Comparison of ENCODE assay signal across 19 mouse cellular contexts in genomic region chr8:89476930-89477329, GRCm38 (mm10).
DNase-seq lines count a peak whose midpoint lies in the region; ATAC-seq and TF ChIP-seq lines count a peak whose summit lies in the region.
"Had no signal": no experiment of that assay in that cellular context is flagged by ENCODE, and none has a peak within 500 bp of the region (broad histone marks: within the 10 kb centered on the region; RNA-seq: fewer than 3 reads in every experiment).

No protein-coding gene starts in this region.

- peaks cover 13% of the 10 kb centered on the region for H3K4me1 ChIP-seq in forebrain, embryonic 15.5 days
- no peaks in the 10 kb centered on the region for H3K4me1 ChIP-seq in intestine, postnatal 0 days (replicated peaks; ENCODE audit: control insufficient read depth, insufficient read depth, low read length)
- H3K4me1 ChIP-seq: liver, embryonic 12.5 days had no signal

- peak; percentile 53 to 74 for DNase-seq in cerebellum, postnatal 10 days
- no peak for DNase-seq in cerebellum, postnatal 36 days
- DNase-seq in left cerebral cortex, postnatal 4 days, result peak; percentile 79
- DNase-seq in left cerebral cortex, postnatal 10 days (ENCODE audit: extremely low spot score in 1 of 2, low spot score in 2 of 2), result no peak
- peak; percentile 12 to 30 for DNase-seq in layer of hippocampus, postnatal 14 days (ENCODE audit: low spot score in 2 of 2)
- no peak for DNase-seq in yolk sac, embryonic 10.5 days (ENCODE audit: low spot score)
- DNase-seq: adrenal gland, postnatal 25 days; gastrocnemius, adult 2 months; heart, adult 2 months; spleen, adult 18-20 months; thymus, postnatal 25 days had no signal

- H3K4me3 ChIP-seq in forebrain, embryonic 15.5 days, result no peak overlapping the region
- H3K4me3 ChIP-seq in intestine, postnatal 0 days (ENCODE audit: low read depth, low read length), result no peak overlapping the region
- H3K4me3 ChIP-seq: embryonic facial prominence, embryonic 10.5 days; erythroblast, embryonic 14.5 days; gastrocnemius, adult 2 months; heart, adult 2 months; kidney, embryonic 15.5 days; liver, embryonic 12.5 days; myocyte had no signal

- intact Hi-C loops in left cerebral cortex, postnatal 4 days (cut with DNase I), result no loop called here
- intact Hi-C loops in left cerebral cortex, postnatal 10 days (cut with DNase I), result no loop called here

- H3K9ac ChIP-seq in forebrain, embryonic 15.5 days (replicated peaks), result no peak overlapping the region
- no peak overlapping the region for H3K9ac ChIP-seq in intestine, postnatal 0 days (ENCODE audit: low read depth, low read length)
- H3K9ac ChIP-seq: kidney, embryonic 15.5 days; liver, embryonic 12.5 days had no signal

- no peaks in the 10 kb centered on the region for H3K9me3 ChIP-seq in forebrain, embryonic 15.5 days
- no peaks in the 10 kb centered on the region for H3K9me3 ChIP-seq in intestine, postnatal 0 days (ENCODE audit: control insufficient read depth)
- H3K9me3 ChIP-seq: embryonic facial prominence, embryonic 10.5 days; kidney, embryonic 15.5 days; liver, embryonic 12.5 days had no signal

- no peak overlapping the region for H3K4me2 ChIP-seq in forebrain, embryonic 15.5 days (replicated peaks)
- no peak overlapping the region for H3K4me2 ChIP-seq in intestine, postnatal 0 days (replicated peaks; ENCODE audit: low read depth)
- H3K4me2 ChIP-seq: kidney, embryonic 15.5 days; liver, embryonic 12.5 days had no signal

- no peak for TF ChIP-seq CTCF in intestine, postnatal 0 days (IDR thresholded peaks at IDR 0.05; ENCODE audit: low read depth)

- H3K27ac ChIP-seq in forebrain, embryonic 15.5 days (replicated peaks), result no peak overlapping the region
- H3K27ac ChIP-seq in intestine, postnatal 0 days (ENCODE audit: low read depth, low read length), result no peak overlapping the region
- H3K27ac ChIP-seq: embryonic facial prominence, embryonic 10.5 days; gastrocnemius, adult 2 months; heart, adult 2 months; kidney, embryonic 15.5 days; liver, embryonic 12.5 days had no signal

- WGBS in forebrain, embryonic 15.5 days, result 14% methylated on average over 4 of the region's 4 CpGs
- 62% methylated on average over 4 of the region's 4 CpGs for WGBS in intestine, postnatal 0 days

- no peaks in the 10 kb centered on the region for H3K36me3 ChIP-seq in forebrain, embryonic 15.5 days
- H3K36me3 ChIP-seq in intestine, postnatal 0 days (ENCODE audit: control insufficient read depth, insufficient read depth), result no peaks in the 10 kb centered on the region
- H3K36me3 ChIP-seq: embryonic facial prominence, embryonic 10.5 days; kidney, embryonic 15.5 days; liver, embryonic 12.5 days had no signal

- ATAC-seq in forebrain, embryonic 15.5 days (replicated peaks), result peak; percentile 68
- ATAC-seq in intestine, postnatal 0 days, result no peak
- ATAC-seq: inflammation-experienced regulatory T-cells, adult 6 months; liver, embryonic 12.5 days had no signal

- H3K27me3 ChIP-seq in forebrain, embryonic 15.5 days, result no peaks in the 10 kb centered on the region; the same call in 1 of the 2 replicates
- no peaks in the 10 kb centered on the region for H3K27me3 ChIP-seq in intestine, postnatal 0 days (replicated peaks; ENCODE audit: control insufficient read depth, insufficient read depth, low read length)
- H3K27me3 ChIP-seq: kidney, embryonic 15.5 days had no signal

Comparison
In these comparisons a context has a peak if more than half of its experiments do, and no peak if none do; other contexts are left out.
1. DNase-seq: peak in cerebellum, postnatal 10 days (2 of 2), left cerebral cortex, postnatal 4 days (single experiment) and layer of hippocampus, postnatal 14 days (2 of 2); none in cerebellum, postnatal 36 days (0 of 2), left cerebral cortex, postnatal 10 days (0 of 2) and yolk sac, embryonic 10.5 days (single experiment).